Mouse (Mus musculus) frontal cortex, postnatal 14 days (tissue): ENCODE measurements around the gene Dusp3.
"Not testable (repeated sequence)": the region's sequence is repeated elsewhere in the genome, so short reads cannot be mapped to it uniquely, and the experiment has no call there.

Experiments used
- DNase-seq, 2 experiments: peaks; one replicate each; pipeline ENCODE4 v3.0.0; 2022; ENCODE audit warnings: low spot score in 2 of 2

Gene Dusp3

DNA sequence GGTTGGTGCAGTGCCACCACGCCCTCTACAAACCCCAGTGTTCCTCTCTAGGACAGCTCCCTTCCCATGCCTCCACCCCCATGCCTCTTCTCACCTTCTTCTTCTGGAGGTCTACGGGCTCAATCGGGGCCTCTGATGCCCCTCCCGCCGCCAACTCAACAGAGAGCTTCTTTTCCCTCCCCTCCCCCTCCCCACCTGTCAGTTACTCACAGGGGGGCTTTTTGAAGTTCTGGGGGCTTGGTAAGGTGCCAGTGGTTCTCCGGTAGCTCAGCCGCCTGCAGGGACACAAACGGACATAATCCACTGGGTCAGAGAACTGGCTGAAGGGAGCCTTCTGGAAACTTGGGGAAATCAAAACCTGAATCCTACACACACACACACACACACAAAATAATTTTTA, 24.7 kb upstream of the Dusp3 start:
- no peak for DNase-seq

DNA sequence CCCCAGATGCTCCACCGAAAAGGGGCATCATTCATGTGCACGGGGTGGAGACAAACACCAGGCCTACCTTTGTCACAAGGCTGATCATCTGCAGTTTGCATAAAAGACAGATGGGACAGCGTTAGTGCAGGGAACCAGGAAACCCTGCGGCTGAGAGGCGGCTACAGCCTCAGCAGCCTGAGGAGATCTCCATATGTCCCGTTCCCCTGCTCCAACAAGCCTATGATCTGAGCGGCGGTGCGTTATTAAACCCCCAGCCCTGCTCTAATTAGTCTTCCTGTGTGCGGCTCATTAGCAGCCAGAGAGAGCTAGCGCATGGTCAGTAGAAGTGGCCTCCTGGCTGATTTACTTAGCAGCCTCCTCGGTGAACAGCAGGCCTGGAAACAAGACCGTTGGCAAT, 23.3 kb upstream of the Dusp3 start:
- DNase-seq = no peak

- DNase-seq = no peak
Measured at GRCm38 (mm10) chr11:102008954-102009637, 22.3 kb upstream of the Dusp3 start.

DNA sequence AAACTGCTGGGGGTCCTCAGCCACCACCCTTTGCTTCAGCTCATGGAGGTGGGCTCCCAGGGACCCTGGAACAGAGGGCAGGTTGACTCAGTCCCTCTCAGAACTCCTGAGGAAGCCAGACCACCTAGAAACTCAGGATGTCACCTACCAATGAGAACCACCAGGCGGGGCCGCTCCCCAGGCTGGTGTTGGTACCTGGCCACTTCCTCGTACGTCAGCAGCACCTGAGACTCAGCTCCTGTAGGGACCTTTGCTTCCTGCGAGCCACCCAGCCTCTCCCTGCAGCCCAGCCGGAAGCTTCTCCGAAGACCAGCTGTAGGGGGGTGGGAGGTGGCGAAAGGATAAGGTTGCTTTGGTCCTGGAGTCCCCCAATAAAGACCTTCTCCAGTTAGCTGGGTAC, 21.6 kb upstream of the Dusp3 start:
- no peak for DNase-seq

DNA sequence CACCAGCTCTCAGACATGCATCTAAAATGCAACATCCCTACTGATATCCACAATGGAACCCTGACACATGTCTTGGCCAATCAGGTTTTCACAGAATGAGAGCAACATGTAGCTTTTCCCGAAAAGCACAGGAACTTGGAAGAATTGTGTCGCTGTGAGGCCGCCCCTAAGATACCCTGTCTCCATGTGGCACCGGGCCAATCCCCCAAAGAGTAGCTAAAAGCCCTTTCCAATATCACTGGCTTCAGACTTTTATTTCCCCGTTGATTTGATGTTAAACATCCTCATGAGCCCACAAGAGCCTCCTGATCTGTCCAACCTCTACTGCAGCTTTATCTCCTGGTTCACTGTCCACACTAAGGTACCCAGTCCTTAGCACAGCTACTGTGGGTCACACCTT, 19.9 kb upstream of the Dusp3 start:
- DNase-seq = no peak

GRCm38 (mm10) chr11:102006271-102006670, 19.5 kb upstream of the Dusp3 start:
- no peak for DNase-seq

DNA sequence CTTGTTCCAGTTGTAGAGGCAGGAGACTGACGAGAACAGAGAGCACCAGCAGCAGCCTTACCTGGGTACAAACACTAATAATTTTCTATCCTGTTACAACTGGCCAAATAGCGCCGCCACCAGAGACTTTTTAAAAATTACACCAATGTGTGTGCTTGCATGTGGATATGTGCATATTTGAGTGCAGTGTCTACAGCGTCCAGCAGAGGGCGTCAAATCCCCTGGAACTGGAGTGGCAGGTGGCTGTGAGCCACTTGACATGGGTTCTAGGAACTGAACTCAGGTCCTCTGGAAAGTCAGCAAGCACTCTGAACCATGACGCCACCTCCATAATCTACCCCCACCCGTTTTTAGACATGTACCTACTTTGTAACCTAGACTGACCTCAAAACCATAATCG, 17.4 kb upstream of the Dusp3 start:
- no peak for DNase-seq

DNA sequence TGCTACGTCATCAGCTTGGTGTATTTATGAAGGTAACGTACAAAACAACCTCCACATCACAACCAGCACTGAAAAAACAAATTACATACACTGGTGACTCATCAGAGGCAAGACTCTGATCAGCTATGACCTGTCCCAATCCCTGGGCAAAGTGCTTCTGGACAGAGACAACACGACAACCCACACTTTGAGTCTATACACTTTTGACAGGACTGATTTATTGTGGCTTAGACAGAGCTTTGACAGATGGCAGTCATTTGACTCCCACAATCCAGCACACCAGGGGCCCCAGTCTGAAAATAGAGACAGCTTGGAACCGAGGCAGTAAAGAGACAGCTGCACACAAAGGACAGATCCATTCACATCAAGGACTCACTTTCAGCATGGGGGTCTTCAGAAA, 12.7 kb upstream of the Dusp3 start:
- DNase-seq = no peak

- no peak for DNase-seq
Measured at GRCm38 (mm10) chr11:101998258-101998657, 11.4 kb upstream of the Dusp3 start.

DNA sequence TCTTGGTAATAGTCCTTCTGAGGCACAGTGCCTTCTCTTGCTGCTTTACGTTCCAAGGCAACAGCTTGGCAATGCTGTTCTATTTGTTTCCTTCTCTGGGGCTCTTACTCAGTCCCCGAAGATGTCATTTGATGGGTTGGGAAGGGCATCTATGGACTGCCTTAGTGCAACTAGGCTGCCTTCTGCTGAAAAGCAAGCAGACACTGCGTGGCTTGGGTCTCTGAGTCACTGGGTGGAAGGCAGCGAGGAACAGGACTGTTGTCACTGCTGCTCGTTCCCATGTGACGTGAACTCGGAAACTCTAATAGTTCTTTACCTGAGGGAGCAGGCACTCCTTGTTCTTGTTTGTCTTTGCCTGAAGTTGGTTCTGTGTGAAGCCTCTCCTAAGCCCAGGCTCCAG, 9.1 kb upstream of the Dusp3 start:
- DNase-seq = no peak

- no peak for DNase-seq
Measured at GRCm38 (mm10) chr11:101994100-101994499, 7.3 kb upstream of the Dusp3 start.

DNA sequence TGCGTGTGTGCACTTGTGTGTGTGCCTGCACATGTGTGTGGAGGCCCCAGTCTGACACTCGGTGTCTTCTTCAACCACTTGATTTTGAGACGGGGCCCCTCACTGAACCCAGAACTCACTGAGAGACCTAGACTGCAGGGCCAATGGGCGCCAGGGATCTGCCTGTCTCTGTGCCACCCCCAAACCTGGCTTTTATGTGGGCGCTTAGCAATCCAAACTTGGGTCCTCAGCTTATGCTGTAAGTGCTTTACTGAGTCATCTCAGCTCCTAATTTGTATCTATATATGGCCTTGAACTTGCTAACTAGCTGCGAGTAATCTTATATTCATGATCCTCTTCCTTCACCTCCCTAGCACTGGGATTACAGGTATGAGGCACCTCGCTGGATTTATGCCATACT, 5.6 kb upstream of the Dusp3 start:
- DNase-seq = no peak

GRCm38 (mm10) chr11:101991813-101992212, 5.0 kb upstream of the Dusp3 start:
- DNase-seq = no peak

DNA sequence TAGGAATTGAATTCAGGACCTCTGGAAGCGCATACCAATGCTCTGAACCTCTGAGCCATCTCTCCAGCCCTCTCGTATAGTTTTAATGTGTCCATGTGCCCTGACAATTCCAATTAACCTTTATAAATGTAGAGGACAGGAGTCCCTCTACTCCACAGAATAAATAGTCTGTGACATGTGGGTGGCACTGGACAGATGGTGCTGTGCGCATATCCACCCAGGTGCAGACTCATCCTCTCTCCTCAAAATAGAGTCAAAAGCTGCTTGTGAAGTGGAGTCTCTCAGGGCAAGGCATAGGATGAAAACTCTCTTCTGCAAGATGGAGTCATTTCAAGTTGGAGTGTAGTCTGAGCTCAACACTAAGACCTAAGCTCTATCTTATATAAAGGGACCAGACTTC, 3.4 kb upstream of the Dusp3 start:
- DNase-seq = no peak

GRCm38 (mm10) chr11:101985990-101986389, 823 bp downstream of the Dusp3 start:
- DNase-seq = peak; percentile 71 to 84

GRCm38 (mm10) chr11:101985450-101985849, 1.4 kb downstream of the Dusp3 start:
- not testable (repeated sequence) for DNase-seq

- peak; percentile 90 to 92 for DNase-seq
Measured at GRCm38 (mm10) chr11:101984054-101985025, 2.5 kb downstream of the Dusp3 start, which contains the start of gene Cfap97d1. TSS of gene Cfap97d1 (plus strand) at chr11:101984279.

GRCm38 (mm10) chr11:101983431-101983921, 3.3 kb downstream of the Dusp3 start:
- DNase-seq = no peak

DNA sequence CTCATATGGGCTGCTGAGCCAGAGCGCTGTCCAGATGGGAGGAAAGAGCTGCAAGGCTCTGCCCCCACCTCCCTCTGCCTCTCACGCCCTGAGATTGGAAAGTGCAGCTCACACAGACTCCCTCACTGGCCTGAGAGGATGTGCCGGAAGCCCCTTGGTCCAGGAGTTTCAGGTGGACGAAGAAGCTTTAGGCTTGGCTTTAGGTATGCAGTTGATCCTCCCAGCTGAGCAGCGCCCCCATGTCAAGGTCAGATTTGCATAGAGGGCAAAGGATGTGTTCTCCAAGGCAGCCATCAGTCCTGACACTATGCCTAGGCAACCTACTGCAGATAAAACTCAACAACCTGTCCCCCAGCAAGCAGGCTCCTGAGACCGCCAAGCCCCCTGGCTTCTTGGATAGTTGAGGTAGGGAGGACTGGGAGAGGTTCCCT, 3.8 kb downstream of the Dusp3 start:
- DNase-seq = no peak

GRCm38 (mm10) chr11:101981850-101982249, 5.0 kb downstream of the Dusp3 start:
- no peak for DNase-seq

GRCm38 (mm10) chr11:101980603-101981157, 6.1 kb downstream of the Dusp3 start:
- DNase-seq = no peak

- no peak for DNase-seq
Measured at GRCm38 (mm10) chr11:101979140-101979539, 7.7 kb downstream of the Dusp3 start.
